In genomic region chr9:67045306-67045675, GRCm38 (mm10) we compare ENCODE assay signal across 9 mouse cellular contexts. TPM values are rescaled to one million over a fixed set of nuclear protein-coding genes. Genes with fewer than 3 reads are reported as not detected.
DNase-seq lines count a peak whose midpoint lies in the region; ATAC-seq and TF ChIP-seq lines count a peak whose summit lies in the region.
"Had no signal": no experiment of that assay in that cellular context is flagged by ENCODE, and none has a peak within 500 bp of the region (broad histone marks: within the 10 kb centered on the region; RNA-seq: fewer than 3 reads in every experiment).

No protein-coding gene starts in this region.

- H3K27ac ChIP-seq in heart, embryonic 11.5 days (ENCODE audit: low read depth, low read length), result peak overlapping the region; percentile 99
- no peak overlapping the region for H3K27ac ChIP-seq in liver, embryonic 12.5 days
- no peak overlapping the region for H3K27ac ChIP-seq in liver, postnatal 0 days (ENCODE audit: low read depth)
- peak overlapping the region; percentile 61 for H3K27ac ChIP-seq in embryonic facial prominence, embryonic 10.5 days (replicated peaks)
- no peak overlapping the region for H3K27ac ChIP-seq in hindbrain, embryonic 14.5 days
- H3K27ac ChIP-seq in hindbrain, embryonic 16.5 days (ENCODE audit: low read depth, low read length), result no peak overlapping the region
- H3K27ac ChIP-seq: macrophage had no signal

- peaks cover 32% of the 10 kb centered on the region for H3K4me1 ChIP-seq in heart, embryonic 11.5 days (ENCODE audit: control insufficient read depth, insufficient read depth, low read length)
- H3K4me1 ChIP-seq in liver, embryonic 12.5 days, result peaks cover 72% of the 10 kb centered on the region
- H3K4me1 ChIP-seq in liver, postnatal 0 days (ENCODE audit: insufficient read depth), result peaks cover 44% of the 10 kb centered on the region
- peaks cover 94% of the 10 kb centered on the region for H3K4me1 ChIP-seq in embryonic facial prominence, embryonic 10.5 days
- H3K4me1 ChIP-seq in hindbrain, embryonic 14.5 days (replicated peaks; ENCODE audit: control insufficient read depth, insufficient read depth, low read length), result peaks cover 45% of the 10 kb centered on the region
- H3K4me1 ChIP-seq in hindbrain, embryonic 16.5 days (ENCODE audit: control insufficient read depth, insufficient read depth, low read depth, low read length), result peaks cover 53% of the 10 kb centered on the region

- H3K9ac ChIP-seq in heart, embryonic 11.5 days (ENCODE audit: low read depth, low read length), result peak overlapping the region; percentile 99
- no peak overlapping the region for H3K9ac ChIP-seq in liver, embryonic 12.5 days
- H3K9ac ChIP-seq in liver, postnatal 0 days (replicated peaks), result no peak overlapping the region
- H3K9ac ChIP-seq in hindbrain, embryonic 14.5 days, result no peak overlapping the region
- no peak overlapping the region; the same call in 1 of the 2 replicates for H3K9ac ChIP-seq in hindbrain, embryonic 16.5 days (ENCODE audit: low read depth, low read length)

- TF ChIP-seq EP300 in liver, postnatal 0 days (IDR thresholded peaks at IDR 0.05; ENCODE audit: low read depth), result no peak

- ATAC-seq in heart, embryonic 11.5 days (replicated peaks; ENCODE audit: insufficient number of reproducible peaks, low FRiP score, low TSS enrichment), result no peak
- no peak for ATAC-seq in liver, embryonic 12.5 days
- no peak for ATAC-seq in liver, postnatal 0 days
- ATAC-seq in hindbrain, embryonic 14.5 days (ENCODE audit: low FRiP score), result no peak
- no peak for ATAC-seq in hindbrain, embryonic 16.5 days

- no peak for DNase-seq in heart, adult 11 months
- no peak for DNase-seq in liver, postnatal 0 days
- DNase-seq in embryonic facial prominence, embryonic 10.5 days (ENCODE audit: low spot score), result no peak
- no peak for DNase-seq in hindbrain, embryonic 14.5 days (ENCODE audit: low spot score)

- TF ChIP-seq POLR2A in myocyte (IDR thresholded peaks at IDR 0.05; ENCODE audit: insufficient read length, low read depth), result no peak

- TF ChIP-seq CTCF in liver, postnatal 0 days (IDR thresholded peaks at IDR 0.05; ENCODE audit: low read depth), result no peak

- no peak overlapping the region for H3ac ChIP-seq in myocyte (ENCODE audit: control insufficient read depth, insufficient read length)

- H3K36me3 ChIP-seq in heart, embryonic 11.5 days (ENCODE audit: control insufficient read depth, insufficient read depth, low read length), result peaks cover 8% of the 10 kb centered on the region; the same call in 1 of the 2 replicates
- H3K36me3 ChIP-seq in liver, embryonic 12.5 days, result 0 out of 2 replicates have a peak, but pooled peaks cover 4% of the 10 kb centered on the region
- H3K36me3 ChIP-seq in liver, postnatal 0 days (replicated peaks; ENCODE audit: insufficient read depth, low read length), result no peaks in the 10 kb centered on the region
- H3K36me3 ChIP-seq in embryonic facial prominence, embryonic 10.5 days (replicated peaks), result no peaks in the 10 kb centered on the region
- H3K36me3 ChIP-seq in myocyte (ENCODE audit: control insufficient read depth, insufficient read depth), result peaks cover 18% of the 10 kb centered on the region
- H3K36me3 ChIP-seq in hindbrain, embryonic 14.5 days (replicated peaks; ENCODE audit: control insufficient read depth, insufficient read depth), result no peaks in the 10 kb centered on the region
- no peaks in the 10 kb centered on the region for H3K36me3 ChIP-seq in hindbrain, embryonic 16.5 days (ENCODE audit: control insufficient read depth, insufficient read depth, low read length)

- peak overlapping the region; percentile 87 for H3K4me2 ChIP-seq in heart, embryonic 11.5 days
- H3K4me2 ChIP-seq in liver, embryonic 12.5 days, result 0 out of 2 replicates have a peak overlapping the region, but pooled peaks have one; percentile 16
- no peak overlapping the region for H3K4me2 ChIP-seq in liver, postnatal 0 days (ENCODE audit: low read depth, low read length)
- H3K4me2 ChIP-seq in myocyte (ENCODE audit: low read depth), result peak overlapping the region; percentile 90
- no peak overlapping the region for H3K4me2 ChIP-seq in hindbrain, embryonic 14.5 days (replicated peaks)
- H3K4me2 ChIP-seq in hindbrain, embryonic 16.5 days (ENCODE audit: low read length), result no peak overlapping the region

- no peaks in the 10 kb centered on the region for H3K27me3 ChIP-seq in heart, embryonic 11.5 days (ENCODE audit: control insufficient read depth, insufficient read depth, low read length)
- peaks cover 54% of the 10 kb centered on the region for H3K27me3 ChIP-seq in liver, embryonic 12.5 days (replicated peaks)
- H3K27me3 ChIP-seq in liver, postnatal 0 days (ENCODE audit: insufficient read depth, low read length), result peaks cover 44% of the 10 kb centered on the region
- H3K27me3 ChIP-seq in embryonic facial prominence, embryonic 10.5 days (replicated peaks; ENCODE audit: low read depth, poor library complexity, severe bottlenecking), result peaks cover 35% of the 10 kb centered on the region
- H3K27me3 ChIP-seq in myocyte (ENCODE audit: control insufficient read depth, insufficient read depth, insufficient read length), result no peaks in the 10 kb centered on the region
- H3K27me3 ChIP-seq in hindbrain, embryonic 14.5 days (ENCODE audit: control insufficient read depth, insufficient read depth, low read length), result peaks cover 44% of the 10 kb centered on the region
- peaks cover 8% of the 10 kb centered on the region for H3K27me3 ChIP-seq in hindbrain, embryonic 16.5 days (replicated peaks; ENCODE audit: control insufficient read depth, insufficient read depth, low read length)

- WGBS in heart, embryonic 11.5 days (ENCODE audit: insufficient replicate concordance), result 16% methylated on average over 4 of the region's 4 CpGs
- 14% methylated on average over 4 of the region's 4 CpGs for WGBS in liver, embryonic 12.5 days (ENCODE audit: insufficient replicate concordance)
- 23% methylated on average over 4 of the region's 4 CpGs for WGBS in liver, postnatal 0 days (ENCODE audit: insufficient replicate concordance)
- WGBS in embryonic facial prominence, embryonic 10.5 days, result 36% methylated on average over 4 of the region's 4 CpGs
- WGBS in hindbrain, embryonic 14.5 days, result 45% methylated on average over 4 of the region's 4 CpGs
- WGBS in hindbrain, embryonic 16.5 days, result 43% methylated on average over 4 of the region's 4 CpGs

- H3K79me2 ChIP-seq in myocyte (ENCODE audit: control insufficient read depth, insufficient read depth), result peaks cover 82% of the 10 kb centered on the region

- peak overlapping the region; percentile 86 for H3K4me3 ChIP-seq in heart, embryonic 11.5 days (ENCODE audit: low read depth, low read length)
- H3K4me3 ChIP-seq in liver, embryonic 12.5 days, result no peak overlapping the region
- no peak overlapping the region for H3K4me3 ChIP-seq in liver, postnatal 0 days (ENCODE audit: low read depth, low read length)
- H3K4me3 ChIP-seq in embryonic facial prominence, embryonic 10.5 days, result peak overlapping the region; percentile 76; the same call in 1 of the 2 replicates
- peak overlapping the region; percentile 99 for H3K4me3 ChIP-seq in myocyte
- no peak overlapping the region for H3K4me3 ChIP-seq in hindbrain, embryonic 14.5 days (replicated peaks; ENCODE audit: low read length)
- no peak overlapping the region for H3K4me3 ChIP-seq in hindbrain, embryonic 16.5 days (ENCODE audit: low read length)

- no peaks in the 10 kb centered on the region for H3K9me3 ChIP-seq in heart, embryonic 11.5 days (replicated peaks; ENCODE audit: control insufficient read depth, low read length)
- no peaks in the 10 kb centered on the region for H3K9me3 ChIP-seq in liver, embryonic 12.5 days (replicated peaks)
- no peaks in the 10 kb centered on the region for H3K9me3 ChIP-seq in liver, postnatal 0 days (ENCODE audit: low read length)
- H3K9me3 ChIP-seq in embryonic facial prominence, embryonic 10.5 days, result no peaks in the 10 kb centered on the region
- H3K9me3 ChIP-seq in hindbrain, embryonic 14.5 days (ENCODE audit: control insufficient read depth, low read length), result no peaks in the 10 kb centered on the region
- no peaks in the 10 kb centered on the region for H3K9me3 ChIP-seq in hindbrain, embryonic 16.5 days (ENCODE audit: control insufficient read depth, low read length)

TF ChIP-seq in myocyte, 11 proteins besides CTCF, POLR2A, EP300 and RAD21:
- TF ChIP-seq CEBPB (IDR thresholded peaks at IDR 0.05; ENCODE audit: insufficient read depth, poor library complexity, severe bottlenecking) (no peak), POLR2AphosphoS2 (IDR thresholded peaks at IDR 0.05; ENCODE audit: insufficient read length, low read depth) (no peak), USF1 (IDR thresholded peaks at IDR 0.05; ENCODE audit: low read depth) (no peak), TCF3 (IDR thresholded peaks at IDR 0.05; ENCODE audit: insufficient read length, low read depth) (no peak)

RNA-seq across cellular contexts. Expression of gene Tpm1, which starts 3.9 kb away (rescaled TPM):
- polyA plus RNA-seq in heart, embryonic 11.5 days (2014; fragmentation: Nextera tagmentation; extraction: Ambion mirVana), result 4,955 and 5,093 TPM in 2 replicates
- 214 and 225 TPM in 2 replicates for polyA plus RNA-seq in liver, embryonic 12.5 days (2016; fragmentation: Nextera tagmentation; extraction: Ambion mirVana)
- 85.7 and 147 TPM in 2 replicates for polyA plus RNA-seq in liver, postnatal 0 days (2015; fragmentation: Nextera tagmentation; extraction: Ambion mirVana)
- 331 and 369 TPM in 2 replicates for polyA plus RNA-seq in embryonic facial prominence, embryonic 10.5 days (2016; fragmentation: Nextera tagmentation; extraction: Ambion mirVana)
- 1,921 TPM for polyA plus RNA-seq in myocyte (2012; fragmentation: generic; extraction: Trizol)
- polyA plus RNA-seq in hindbrain, embryonic 14.5 days (2014; fragmentation: Nextera tagmentation; extraction: Ambion mirVana), result 163 and 182 TPM in 2 replicates
- polyA plus RNA-seq in hindbrain, embryonic 16.5 days (2015; fragmentation: Nextera tagmentation; extraction: Ambion mirVana), result 187 and 214 TPM in 2 replicates

Comparison
In these comparisons a context has a peak if more than half of its experiments do, and no peak if none do; other contexts are left out.
1. H3K4me2 ChIP-seq: peak in heart, embryonic 11.5 days (single experiment), liver, embryonic 12.5 days (single experiment) and myocyte (single experiment); none in liver, postnatal 0 days (single experiment), hindbrain, embryonic 14.5 days (single experiment) and hindbrain, embryonic 16.5 days (single experiment).
2. H3K27ac ChIP-seq: peak in heart, embryonic 11.5 days (single experiment) and embryonic facial prominence, embryonic 10.5 days (single experiment); none in liver, embryonic 12.5 days (single experiment), liver, postnatal 0 days (single experiment), hindbrain, embryonic 14.5 days (single experiment) and hindbrain, embryonic 16.5 days (single experiment).
3. H3K4me3 ChIP-seq: peak in heart, embryonic 11.5 days (single experiment), embryonic facial prominence, embryonic 10.5 days (single experiment) and myocyte (single experiment); none in liver, embryonic 12.5 days (single experiment), liver, postnatal 0 days (single experiment), hindbrain, embryonic 14.5 days (single experiment) and hindbrain, embryonic 16.5 days (single experiment).